Mouse (Mus musculus): ENCODE data around the gene Gtf3c5. TPM values are rescaled to one million over a fixed set of nuclear protein-coding genes. Genes with fewer than 3 reads are reported as not detected.

Gene Gtf3c5
- polyA plus RNA-seq, 1 experiment from 2014 or later: 39.5 TPM

- peaks cover 60% of the 10 kb centered on the region for H3K4me1 ChIP-seq (ENCODE audit: control insufficient read depth, insufficient read depth, low read depth, low read length)
- peak overlapping the region; percentile 86 for H3K27ac ChIP-seq (ENCODE audit: low read depth, low read length)
- no peaks in the 10 kb centered on the region for H3K9me3 ChIP-seq (ENCODE audit: control insufficient read depth, low read length)
- no peak overlapping the region for H3K4me3 ChIP-seq (ENCODE audit: low read length)
- no peak for ATAC-seq
- H3K27me3 ChIP-seq (replicated peaks; ENCODE audit: control insufficient read depth, insufficient read depth, low read length): no peaks in the 10 kb centered on the region
- H3K36me3 ChIP-seq (ENCODE audit: control insufficient read depth, insufficient read depth, low read length): peaks cover 29% of the 10 kb centered on the region
- peak overlapping the region; percentile 16; the same call in 1 of the 2 replicates for H3K9ac ChIP-seq (ENCODE audit: low read depth, low read length)
- no peak overlapping the region for H3K4me2 ChIP-seq (ENCODE audit: low read length)
- 73% methylated on average over 2 of the region's 2 CpGs for WGBS
Observed at GRCm38 (mm10) chr2:28539949-28540348, 43.6 kb downstream of the Gtf3c5 start.

DNA sequence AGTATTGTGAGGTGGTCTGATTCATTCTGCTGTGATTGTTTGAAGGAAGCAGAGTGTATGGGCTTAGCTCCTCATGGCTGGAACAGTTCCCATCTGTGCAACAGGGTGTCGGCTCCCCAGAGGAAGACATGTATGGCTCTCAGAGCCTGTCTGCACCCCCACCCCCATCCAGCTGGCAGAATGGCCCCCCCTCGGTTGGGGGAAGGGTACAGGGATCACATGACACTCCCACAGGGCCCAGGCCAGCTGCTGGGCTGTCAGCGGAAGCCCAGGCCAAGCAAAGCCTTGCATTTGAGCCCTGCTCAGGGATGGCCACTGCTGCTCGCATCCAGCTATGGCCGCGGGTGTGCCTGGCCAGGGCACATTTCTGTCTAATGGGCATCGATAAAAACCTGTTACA lies 44.3 kb downstream of the Gtf3c5 start:
- H3K4me2 ChIP-seq (ENCODE audit: low read length): 0 out of 2 replicates have a peak overlapping the region, but pooled peaks have one; percentile 15
- H3K9me3 ChIP-seq (ENCODE audit: control insufficient read depth, low read length): no peaks in the 10 kb centered on the region
- no peak overlapping the region for H3K4me3 ChIP-seq (ENCODE audit: low read length)
- peak; percentile 34 for ATAC-seq
- H3K36me3 ChIP-seq (ENCODE audit: control insufficient read depth, insufficient read depth, low read length): peaks cover 23% of the 10 kb centered on the region
- H3K4me1 ChIP-seq (ENCODE audit: control insufficient read depth, insufficient read depth, low read depth, low read length): peaks cover 67% of the 10 kb centered on the region
- peak overlapping the region; percentile 86 for H3K27ac ChIP-seq (ENCODE audit: low read depth, low read length)
- peak overlapping the region; percentile 16 for H3K9ac ChIP-seq (ENCODE audit: low read depth, low read length)
- no peaks in the 10 kb centered on the region for H3K27me3 ChIP-seq (replicated peaks; ENCODE audit: control insufficient read depth, insufficient read depth, low read length)
- WGBS: 21% methylated on average over 7 of the region's 7 CpGs

DNA sequence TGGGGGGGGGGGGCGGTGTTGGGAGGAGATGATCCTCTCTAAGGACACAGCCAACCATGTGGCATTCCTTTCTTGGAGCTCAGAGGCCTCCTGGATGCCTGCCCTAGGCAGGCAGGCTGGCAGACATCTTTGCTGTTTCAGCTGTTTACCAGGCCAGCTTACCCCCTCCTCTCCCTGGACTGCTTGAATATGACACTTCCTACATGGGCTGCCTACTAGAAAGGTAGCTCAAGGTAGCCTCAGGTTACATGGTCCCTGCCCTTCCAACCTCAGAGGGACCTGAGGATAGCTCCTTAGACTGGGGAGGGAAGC lies 44.8 kb downstream of the Gtf3c5 start:
- Histone ChIP-seq H3K4me3 (ENCODE audit: low read length) (no peak overlapping the region), H3K4me1 (ENCODE audit: control insufficient read depth, insufficient read depth, low read depth, low read length) (peaks cover 72% of the 10 kb centered on the region), H3K36me3 (ENCODE audit: control insufficient read depth, insufficient read depth, low read length) (peaks cover 19% of the 10 kb centered on the region), H3K9ac (ENCODE audit: low read depth, low read length) (peak overlapping the region; percentile 16), H3K27me3 (replicated peaks; ENCODE audit: control insufficient read depth, insufficient read depth, low read length) (no peaks in the 10 kb centered on the region), H3K9me3 (ENCODE audit: control insufficient read depth, low read length) (no peaks in the 10 kb centered on the region), H3K27ac (ENCODE audit: low read depth, low read length) (peak overlapping the region; percentile 86), H3K4me2 (ENCODE audit: low read length) (no peak overlapping the region)
- ATAC-seq: no peak
- WGBS: 40% methylated on average over 1 of the region's 1 CpGs

GRCm38 (mm10) chr2:28537995-28538816 lies 45.3 kb downstream of the Gtf3c5 start:
- H3K4me2 ChIP-seq (ENCODE audit: low read length): no peak overlapping the region
- no peak overlapping the region for H3K4me3 ChIP-seq (ENCODE audit: low read length)
- peak overlapping the region; percentile 16; the same call in 1 of the 2 replicates for H3K9ac ChIP-seq (ENCODE audit: low read depth, low read length)
- no peak for ATAC-seq
- no peaks in the 10 kb centered on the region for H3K9me3 ChIP-seq (ENCODE audit: control insufficient read depth, low read length)
- H3K36me3 ChIP-seq (ENCODE audit: control insufficient read depth, insufficient read depth, low read length): peaks cover 13% of the 10 kb centered on the region
- H3K27me3 ChIP-seq (replicated peaks; ENCODE audit: control insufficient read depth, insufficient read depth, low read length): no peaks in the 10 kb centered on the region
- H3K27ac ChIP-seq (ENCODE audit: low read depth, low read length): peak overlapping the region; percentile 86
- peaks cover 75% of the 10 kb centered on the region for H3K4me1 ChIP-seq (ENCODE audit: control insufficient read depth, insufficient read depth, low read depth, low read length)
- WGBS: 56% methylated on average over 8 of the region's 8 CpGs

- ATAC-seq: no peak
- 26% methylated on average over 4 of the region's 4 CpGs for WGBS
- no peak overlapping the region for H3K9ac ChIP-seq (ENCODE audit: low read depth, low read length)
- H3K4me2 ChIP-seq (ENCODE audit: low read length): no peak overlapping the region
- peaks cover 81% of the 10 kb centered on the region for H3K4me1 ChIP-seq (ENCODE audit: control insufficient read depth, insufficient read depth, low read depth, low read length)
- peaks cover 9% of the 10 kb centered on the region for H3K36me3 ChIP-seq (ENCODE audit: control insufficient read depth, insufficient read depth, low read length)
- no peak overlapping the region for H3K4me3 ChIP-seq (ENCODE audit: low read length)
- no peaks in the 10 kb centered on the region for H3K27me3 ChIP-seq (replicated peaks; ENCODE audit: control insufficient read depth, insufficient read depth, low read length)
- no peak overlapping the region; the same call in 1 of the 2 replicates for H3K27ac ChIP-seq (ENCODE audit: low read depth, low read length)
- no peaks in the 10 kb centered on the region for H3K9me3 ChIP-seq (ENCODE audit: control insufficient read depth, low read length)
Observed at GRCm38 (mm10) chr2:28537634-28537920, 46.0 kb downstream of the Gtf3c5 start.

GRCm38 (mm10) chr2:28536766-28537633 lies 46.6 kb downstream of the Gtf3c5 start:
- 64% methylated on average over 11 of the region's 11 CpGs for WGBS
- ATAC-seq: no peak
- H3K9me3 ChIP-seq (ENCODE audit: control insufficient read depth, low read length): no peaks in the 10 kb centered on the region
- H3K27me3 ChIP-seq (replicated peaks; ENCODE audit: control insufficient read depth, insufficient read depth, low read length): no peaks in the 10 kb centered on the region
- H3K27ac ChIP-seq (ENCODE audit: low read depth, low read length): peak overlapping the region; percentile 27; the same call in 1 of the 2 replicates
- no peak overlapping the region for H3K4me3 ChIP-seq (ENCODE audit: low read length)
- H3K4me1 ChIP-seq (ENCODE audit: control insufficient read depth, insufficient read depth, low read depth, low read length): peaks cover 86% of the 10 kb centered on the region
- peaks cover 4% of the 10 kb centered on the region; the same call in 1 of the 2 replicates for H3K36me3 ChIP-seq (ENCODE audit: control insufficient read depth, insufficient read depth, low read length)
- H3K9ac ChIP-seq (ENCODE audit: low read depth, low read length): no peak overlapping the region
- no peak overlapping the region for H3K4me2 ChIP-seq (ENCODE audit: low read length)

DNA sequence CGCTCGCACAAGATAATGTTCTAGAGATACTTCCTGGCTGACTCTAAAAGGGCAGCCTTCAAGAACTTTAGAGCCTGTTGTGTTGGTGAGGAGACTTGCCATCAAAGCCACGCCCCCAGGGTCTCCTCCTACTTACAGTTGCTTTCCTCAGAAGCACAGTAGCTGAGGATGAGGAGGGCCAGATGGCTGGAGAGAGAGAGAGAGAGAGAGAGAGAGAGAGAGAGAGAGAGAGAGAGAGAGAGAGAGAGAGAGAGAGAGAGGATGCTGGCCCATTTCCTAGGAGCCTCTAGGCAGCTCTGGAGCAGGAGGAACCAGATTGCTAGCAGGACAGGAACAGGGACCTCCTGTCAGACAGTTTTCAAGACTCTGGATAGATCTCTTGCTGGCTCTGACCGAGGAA lies 47.4 kb downstream of the Gtf3c5 start:
- Histone ChIP-seq H3K9me3 (ENCODE audit: control insufficient read depth, low read length) (no peaks in the 10 kb centered on the region), H3K4me1 (ENCODE audit: control insufficient read depth, insufficient read depth, low read depth, low read length) (peaks cover 87% of the 10 kb centered on the region), H3K36me3 (ENCODE audit: control insufficient read depth, insufficient read depth, low read length) (no peaks in the 10 kb centered on the region), H3K27ac (ENCODE audit: low read depth, low read length) (no peak overlapping the region; the same call in 1 of the 2 replicates), H3K9ac (ENCODE audit: low read depth, low read length) (no peak overlapping the region), H3K27me3 (replicated peaks; ENCODE audit: control insufficient read depth, insufficient read depth, low read length) (no peaks in the 10 kb centered on the region), H3K4me2 (ENCODE audit: low read length) (peak overlapping the region; percentile 77), H3K4me3 (ENCODE audit: low read length) (no peak overlapping the region)
- no peak for ATAC-seq
- WGBS: 73% methylated on average over 4 of the region's 4 CpGs

- peak overlapping the region; percentile 79 for H3K27ac ChIP-seq (ENCODE audit: low read depth, low read length)
- no peaks in the 10 kb centered on the region for H3K9me3 ChIP-seq (ENCODE audit: control insufficient read depth, low read length)
- H3K27me3 ChIP-seq (replicated peaks; ENCODE audit: control insufficient read depth, insufficient read depth, low read length): no peaks in the 10 kb centered on the region
- 22% methylated on average over 7 of the region's 7 CpGs for WGBS
- peak overlapping the region; percentile 77 for H3K4me2 ChIP-seq (ENCODE audit: low read length)
- peaks cover 88% of the 10 kb centered on the region for H3K4me1 ChIP-seq (ENCODE audit: control insufficient read depth, insufficient read depth, low read depth, low read length)
- peak overlapping the region; percentile 76; the same call in 1 of the 2 replicates for H3K9ac ChIP-seq (ENCODE audit: low read depth, low read length)
- H3K4me3 ChIP-seq (ENCODE audit: low read length): no peak overlapping the region
- ATAC-seq: no peak
- H3K36me3 ChIP-seq (ENCODE audit: control insufficient read depth, insufficient read depth, low read length): no peaks in the 10 kb centered on the region
Observed at GRCm38 (mm10) chr2:28535650-28536049, 47.9 kb downstream of the Gtf3c5 start.

DNA sequence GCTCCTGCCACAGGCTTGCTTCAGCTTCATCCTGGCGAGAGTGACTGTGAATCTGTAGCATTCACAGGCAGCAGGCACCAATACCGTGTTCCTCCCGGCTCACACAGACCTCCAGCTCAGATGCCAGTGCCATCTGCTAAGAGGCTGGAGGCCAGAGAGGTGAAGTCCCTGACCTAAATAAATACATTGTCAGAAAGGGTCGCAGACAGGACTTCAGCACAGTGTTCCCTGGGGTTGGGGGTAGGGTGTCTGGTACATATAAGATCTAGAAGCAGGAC lies 48.3 kb downstream of the Gtf3c5 start:
- Histone ChIP-seq H3K9me3 (ENCODE audit: control insufficient read depth, low read length) (no peaks in the 10 kb centered on the region), H3K4me3 (ENCODE audit: low read length) (no peak overlapping the region), H3K4me1 (ENCODE audit: control insufficient read depth, insufficient read depth, low read depth, low read length) (peaks cover 83% of the 10 kb centered on the region), H3K9ac (ENCODE audit: low read depth, low read length) (peak overlapping the region; percentile 76; the same call in 1 of the 2 replicates), H3K36me3 (ENCODE audit: control insufficient read depth, insufficient read depth, low read length) (no peaks in the 10 kb centered on the region), H3K4me2 (ENCODE audit: low read length) (peak overlapping the region; percentile 77), H3K27me3 (replicated peaks; ENCODE audit: control insufficient read depth, insufficient read depth, low read length) (no peaks in the 10 kb centered on the region), H3K27ac (ENCODE audit: low read depth, low read length) (peak overlapping the region; percentile 79)
- 25% methylated on average over 4 of the region's 4 CpGs for WGBS
- ATAC-seq: no peak

Measured in hindbrain, embryonic 16.5 days (tissue).